Mouse (Mus musculus) kidney, adult 2 months (tissue): ENCODE measurements at regions not wholly inside any gene's neighbourhood (a gene's known extent, or its start where the extent isn't known, plus 50 kb on each side); places are given as distances from the start of the nearest gene placed in this dataset.

ENCODE experiments used
- DNase-seq: peaks from one replicate; pipeline ENCODE4 v3.0.0; 2021
- H3K27ac ChIP-seq: fragments of 200-500 bp; 2 replicates; pipeline ENCODE4 v1.5.1; 2012; ENCODE audit warnings: low read depth, low read length, control low read depth, inconsistent platforms; ENCODE audit not compliant: insufficient read depth
- H3K27me3 ChIP-seq: fragments of 200-500 bp; replicated peaks from 2 replicates; pipeline ENCODE4 v1.6.1; 2012; ENCODE audit warnings: mild to moderate bottlenecking, moderate library complexity, low read length, inconsistent platforms; ENCODE audit not compliant: control insufficient read depth, insufficient read depth
- H3K36me3 ChIP-seq: fragments of 200-500 bp; 2 replicates; pipeline ENCODE4 v1.6.1; 2012; ENCODE audit warnings: mild to moderate bottlenecking, moderate library complexity, low read length, inconsistent platforms; ENCODE audit not compliant: control insufficient read depth, insufficient read depth
- H3K4me1 ChIP-seq: fragments of 200-500 bp; 2 replicates; pipeline ENCODE4 v1.6.1; 2011; ENCODE audit warnings: low read length; ENCODE audit not compliant: control insufficient read depth, insufficient read depth
- H3K4me3 ChIP-seq: fragments of 200-500 bp; 2 replicates; pipeline ENCODE4 v1.5.1; 2011; ENCODE audit warnings: mild to moderate bottlenecking, low read depth, low read length, control low read depth; ENCODE audit not compliant: insufficient read depth
- CTCF ChIP-seq: fragments of 200-500 bp; conservative IDR thresholded peaks from 2 replicates; pipeline ENCODE4 v1.5.1; 2011; ENCODE audit warnings: low read depth, mild to moderate bottlenecking, control low read depth, low read length, moderate library complexity, mixed read lengths; ENCODE audit not compliant: insufficient read depth, insufficient read length
- POLR2A ChIP-seq: fragments of 200-500 bp; IDR thresholded peaks from one replicate; pipeline ENCODE4 v1.6.1; 2011; ENCODE audit warnings: low read depth, low read length, control low read depth
- WGBS: fragments of 180-500 bp; shearing (Covaris S2); methylation state at CpG from one replicate; pipeline ENCODE4 v1.1.7; 2018; 5-methylcytosine and 5-hydroxymethylcytosine counted together

GRCm38 (mm10) chrX:51913247-51913646, 59.3 kb downstream of the 1700080O16Rik start:
- H3K27me3 ChIP-seq: no peaks in the 10 kb centered on the region
- peak; percentile 41 for DNase-seq
- H3K4me1 ChIP-seq: no peaks in the 10 kb centered on the region
- H3K27ac ChIP-seq: no peak overlapping the region
- 11% methylated on average over 4 of the region's 4 CpGs for WGBS
- peak; percentile 73 for TF ChIP-seq CTCF
- TF ChIP-seq POLR2A: no peak
- no peaks in the 10 kb centered on the region for H3K36me3 ChIP-seq
- no peak overlapping the region for H3K4me3 ChIP-seq

- DNase-seq: peak; percentile 42
- TF ChIP-seq POLR2A (no peak), CTCF (no peak)
- 47% methylated on average over 1 of the region's 1 CpGs for WGBS
- Histone ChIP-seq H3K4me1 (no peaks in the 10 kb centered on the region), H3K36me3 (no peaks in the 10 kb centered on the region), H3K27me3 (no peaks in the 10 kb centered on the region), H3K27ac (no peak overlapping the region), H3K4me3 (no peak overlapping the region)
Observed at GRCm38 (mm10) chrX:51911566-51911965, 61.0 kb downstream of the 1700080O16Rik start.

GRCm38 (mm10) chrX:51910576-51910975, 62.0 kb downstream of the 1700080O16Rik start:
- Histone ChIP-seq H3K4me3 (no peak overlapping the region), H3K36me3 (no peaks in the 10 kb centered on the region), H3K27me3 (no peaks in the 10 kb centered on the region), H3K27ac (no peak overlapping the region), H3K4me1 (no peaks in the 10 kb centered on the region)
- WGBS: 96% methylated on average over 1 of the region's 1 CpGs
- TF ChIP-seq POLR2A (no peak), CTCF (no peak)
- DNase-seq: no peak

GRCm38 (mm10) chrX:51898445-51898844, 74.1 kb downstream of the 1700080O16Rik start:
- TF ChIP-seq CTCF: no peak
- no peak for TF ChIP-seq POLR2A
- H3K27me3 ChIP-seq: no peaks in the 10 kb centered on the region
- 94% methylated on average over 4 of the region's 4 CpGs for WGBS
- no peak overlapping the region for H3K27ac ChIP-seq
- no peak for DNase-seq
- no peak overlapping the region for H3K4me3 ChIP-seq
- no peaks in the 10 kb centered on the region for H3K4me1 ChIP-seq
- no peaks in the 10 kb centered on the region for H3K36me3 ChIP-seq

GRCm38 (mm10) chrX:51897059-51897458, 75.5 kb downstream of the 1700080O16Rik start:
- Histone ChIP-seq H3K36me3 (no peaks in the 10 kb centered on the region), H3K4me1 (no peaks in the 10 kb centered on the region), H3K27ac (no peak overlapping the region), H3K27me3 (no peaks in the 10 kb centered on the region), H3K4me3 (no peak overlapping the region)
- WGBS: 33% methylated on average over 5 of the region's 5 CpGs
- no peak for DNase-seq
- TF ChIP-seq POLR2A (no peak), CTCF (no peak)

- Histone ChIP-seq H3K27me3 (no peaks in the 10 kb centered on the region), H3K36me3 (no peaks in the 10 kb centered on the region), H3K4me1 (no peaks in the 10 kb centered on the region), H3K27ac (no peak overlapping the region), H3K4me3 (no peak overlapping the region)
- WGBS: 85% methylated on average over 10 of the region's 10 CpGs
- TF ChIP-seq CTCF: peak; percentile 3; the same call in 1 of the 2 replicates
- no peak for TF ChIP-seq POLR2A
- peak; percentile 0 for DNase-seq
Observed at GRCm38 (mm10) chrX:51895646-51896190, 76.9 kb downstream of the 1700080O16Rik start.

GRCm38 (mm10) chrX:51892716-51893115, 79.9 kb downstream of the 1700080O16Rik start:
- Histone ChIP-seq H3K27ac (no peak overlapping the region), H3K4me1 (no peaks in the 10 kb centered on the region), H3K27me3 (no peaks in the 10 kb centered on the region), H3K4me3 (no peak overlapping the region), H3K36me3 (no peaks in the 10 kb centered on the region)
- TF ChIP-seq CTCF: no peak
- TF ChIP-seq POLR2A: no peak
- no peak for DNase-seq
- WGBS: 73% methylated on average over 1 of the region's 1 CpGs
